Mouse (Mus musculus) layer of hippocampus, adult 11-12 months (tissue): ENCODE measurements at regions not wholly inside any gene's neighbourhood (a gene's known extent, or its start where the extent isn't known, plus 50 kb on each side); places are given as distances from the start of the nearest gene placed in this dataset.
A peak's percentile ranks its signal among the peaks of the same experiment; 100 is the strongest.

Source experiments
- DNase-seq: peaks from one replicate; pipeline ENCODE4 v3.0.0; 2022; ENCODE audit warnings: low spot score

DNA sequence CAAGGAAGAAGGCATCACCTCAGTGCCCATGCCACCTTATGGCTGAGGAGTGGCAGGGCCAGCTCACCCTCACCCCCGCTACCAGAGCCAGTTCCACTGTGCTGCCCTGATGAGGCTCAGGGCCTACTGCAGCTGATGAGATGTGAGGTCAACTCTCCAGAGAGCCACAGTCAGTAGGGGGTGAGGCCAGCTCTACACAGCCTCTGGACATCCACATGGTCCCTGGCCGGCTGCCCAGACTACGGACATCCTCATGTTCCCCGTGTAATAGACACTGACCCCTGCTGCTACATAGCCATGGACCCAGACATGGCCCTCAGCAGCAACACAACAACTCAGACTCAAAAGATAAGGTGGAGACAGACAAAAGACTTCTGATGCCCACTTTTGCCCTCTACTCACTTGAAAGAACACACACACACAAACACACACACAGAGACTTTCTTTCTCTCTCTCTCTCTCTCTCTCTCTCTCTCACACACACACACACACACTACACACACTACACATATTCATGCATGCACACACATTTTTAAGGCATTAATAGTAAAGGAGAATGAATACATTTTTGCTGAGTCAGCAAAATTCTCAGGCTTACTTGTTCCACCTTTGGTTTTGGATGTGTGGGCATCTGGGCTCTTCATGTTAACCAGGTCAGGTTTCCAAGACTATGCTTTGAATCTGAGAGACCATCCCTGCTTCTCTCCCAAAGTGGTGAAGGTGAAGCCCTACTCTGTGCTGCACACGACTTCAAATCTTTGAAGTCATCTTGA, 604.4 kb upstream of the Nrp1 start:
- DNase-seq = no peak

DNA sequence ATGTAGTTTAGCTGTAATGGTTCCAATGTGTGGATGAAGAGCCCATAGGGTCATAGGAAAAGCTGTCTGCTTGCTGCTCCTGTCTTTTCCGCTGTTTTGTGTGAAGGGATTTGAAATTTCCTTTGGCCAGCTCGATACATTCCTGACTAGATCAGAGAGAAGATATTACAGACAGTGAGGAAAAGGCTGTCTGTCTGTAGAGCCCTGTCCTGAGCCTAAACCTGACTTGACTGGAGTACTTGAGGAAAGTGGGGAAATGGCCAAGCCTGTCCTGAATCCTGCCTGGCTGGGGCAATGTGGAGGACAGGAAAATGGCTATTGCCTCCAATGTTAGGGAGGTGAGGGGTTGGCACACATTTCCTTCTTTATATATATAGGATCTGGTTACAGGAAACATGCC, 601.0 kb upstream of the Nrp1 start:
- DNase-seq = no peak

DNA sequence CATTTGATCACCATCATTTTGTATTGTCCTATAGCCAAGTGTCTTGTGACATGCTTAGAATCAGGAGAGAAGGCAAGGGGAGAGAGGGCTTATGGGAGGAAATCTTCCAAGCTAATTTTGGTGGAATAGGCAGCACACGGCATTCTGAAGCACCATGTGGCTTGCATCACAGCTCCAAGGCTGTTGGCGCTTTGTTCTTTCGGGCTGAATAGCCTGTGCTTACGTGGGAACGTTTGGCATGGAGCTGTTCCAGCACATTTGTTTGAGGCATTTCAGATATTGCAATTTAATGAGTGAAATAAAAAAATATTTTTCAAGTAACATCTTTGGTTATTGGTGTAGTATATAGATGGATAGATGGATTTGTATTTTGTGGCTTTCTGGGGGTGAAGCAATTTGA, 598.5 kb upstream of the Nrp1 start:
- DNase-seq = peak; percentile 51

DNA sequence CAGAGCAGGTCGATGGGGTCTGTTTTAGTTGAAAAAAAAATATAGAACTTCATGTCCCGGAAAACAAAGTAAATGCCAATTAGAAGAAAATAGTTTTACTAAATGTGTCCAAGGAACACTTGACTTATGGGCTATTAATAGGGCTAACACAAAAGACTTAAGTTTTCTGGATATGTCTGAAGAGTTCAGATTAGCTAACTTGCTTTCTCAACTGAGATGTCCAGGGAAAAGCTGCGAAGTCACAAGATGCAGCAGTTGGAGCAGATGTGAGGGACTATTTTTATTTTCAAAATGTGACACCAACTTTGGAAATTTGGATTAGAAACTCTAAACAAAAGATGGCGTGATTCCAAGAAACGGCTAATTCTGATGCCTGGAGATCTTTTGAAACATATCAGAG, 593.2 kb upstream of the Nrp1 start:
- DNase-seq = no peak

DNA sequence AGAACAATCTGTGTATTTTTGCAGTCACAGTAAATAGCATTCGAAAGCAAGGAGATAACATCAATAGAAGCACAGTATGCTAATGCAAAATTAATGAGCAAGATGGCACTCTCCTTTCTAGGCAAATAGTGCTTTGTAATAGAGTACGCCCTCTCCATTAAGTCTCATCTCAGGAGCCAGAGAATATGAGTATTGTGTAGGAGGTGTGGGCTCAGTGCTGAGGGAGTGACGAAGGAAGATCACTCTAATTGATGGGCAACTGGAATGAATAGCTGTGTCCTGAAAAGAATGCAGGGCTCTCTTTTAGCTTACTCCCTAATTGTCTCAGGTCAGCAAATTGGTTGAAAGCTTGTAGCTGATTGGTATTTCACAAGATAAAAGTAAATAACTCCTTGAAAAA, 590.1 kb upstream of the Nrp1 start:
- no peak for DNase-seq

DNA sequence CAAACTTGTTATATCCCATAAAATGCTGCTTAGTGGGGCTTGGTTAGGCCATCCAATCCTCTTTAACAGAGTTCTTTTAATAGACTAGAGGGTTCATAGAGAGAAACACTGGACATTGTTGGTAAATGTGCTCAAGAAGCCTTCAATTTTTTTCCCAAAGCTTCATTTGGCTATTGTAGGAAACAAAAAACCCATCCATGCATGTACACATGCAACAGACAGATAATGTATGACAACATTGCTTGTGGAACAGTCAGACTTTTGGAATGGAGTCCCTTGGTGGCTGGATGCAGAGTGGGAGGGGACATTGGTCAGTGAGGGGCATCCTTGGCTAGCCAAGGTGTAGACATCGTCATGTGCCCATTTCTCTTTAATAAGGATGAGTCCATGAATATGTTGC, 588.8 kb upstream of the Nrp1 start:
- DNase-seq = no peak

DNA sequence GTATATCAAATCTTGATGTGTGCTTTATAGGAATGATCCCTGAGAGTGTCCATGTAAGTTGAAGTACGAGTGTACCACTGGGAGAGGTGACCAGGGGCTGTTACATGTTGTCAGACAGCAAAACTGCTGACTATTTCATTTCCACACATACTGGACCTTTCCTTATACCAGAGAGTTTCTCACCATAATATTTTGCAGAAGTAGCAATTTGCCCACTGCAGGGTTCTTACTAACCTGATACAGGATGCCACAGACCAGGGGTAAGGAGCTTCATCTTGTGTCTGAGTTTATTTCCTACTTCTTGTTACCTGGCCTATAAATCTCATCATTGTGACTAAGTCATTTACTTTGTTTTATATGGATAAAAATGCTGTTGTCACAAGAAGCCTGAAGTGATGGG, 586.6 kb upstream of the Nrp1 start:
- no peak for DNase-seq

DNA sequence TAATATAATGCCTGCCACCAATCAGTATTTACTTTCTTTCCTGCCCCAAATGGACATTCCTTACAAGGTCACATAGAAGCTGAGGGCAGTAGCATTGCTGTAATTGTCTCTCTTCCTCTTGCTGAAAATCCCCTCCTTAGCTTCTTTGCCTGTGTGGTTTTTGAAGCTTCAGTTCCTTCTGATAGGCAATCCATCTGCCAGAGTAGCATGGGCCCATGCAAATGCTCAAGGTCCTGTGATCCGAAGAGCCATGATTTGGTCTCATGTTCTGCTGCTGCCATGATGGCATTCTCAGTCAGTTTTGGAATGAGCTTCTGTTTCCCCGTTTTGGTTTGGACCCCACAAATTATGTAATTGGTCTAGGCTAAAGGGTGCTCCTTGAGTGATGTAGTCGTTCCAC, 586.0 kb upstream of the Nrp1 start:
- DNase-seq = no peak

DNA sequence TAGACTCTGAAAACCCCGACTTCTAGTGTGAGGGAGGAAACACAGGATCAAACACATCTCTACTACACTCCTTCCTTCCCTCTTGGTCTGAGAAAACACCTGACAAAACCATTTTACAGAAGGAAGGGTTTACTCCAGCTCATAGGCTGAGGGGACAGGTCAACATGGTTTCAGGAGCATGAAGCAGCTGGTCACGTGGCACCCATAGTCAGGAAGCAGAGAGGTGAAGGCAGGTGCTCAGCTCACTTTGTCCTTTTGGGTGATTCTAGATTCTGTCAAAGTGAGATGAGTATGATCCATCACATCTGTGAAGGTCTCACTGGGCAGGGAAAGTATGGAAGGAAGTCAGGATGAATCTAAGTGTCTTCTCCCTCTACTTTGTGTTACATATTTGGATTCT, 585.5 kb upstream of the Nrp1 start:
- DNase-seq = no peak

DNA sequence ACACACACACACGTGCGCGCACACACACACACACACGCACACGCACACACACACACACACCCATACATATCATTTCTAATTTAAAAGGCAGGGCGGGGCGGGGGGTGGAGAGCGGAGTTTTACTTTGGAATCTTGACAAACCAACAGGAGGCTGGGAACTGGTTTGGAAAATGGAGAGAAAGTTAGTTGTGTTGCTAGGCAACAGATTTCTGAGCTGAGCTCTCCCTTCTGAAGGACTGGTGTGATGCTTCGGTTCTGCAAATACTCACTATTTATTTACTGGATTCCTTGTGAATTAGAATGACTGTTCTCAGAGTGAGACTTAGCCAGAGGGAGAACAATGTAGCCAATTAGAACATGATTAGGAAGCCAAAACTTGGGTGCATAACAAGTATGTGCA, 583.8 kb upstream of the Nrp1 start:
- DNase-seq = peak; percentile 46

DNA sequence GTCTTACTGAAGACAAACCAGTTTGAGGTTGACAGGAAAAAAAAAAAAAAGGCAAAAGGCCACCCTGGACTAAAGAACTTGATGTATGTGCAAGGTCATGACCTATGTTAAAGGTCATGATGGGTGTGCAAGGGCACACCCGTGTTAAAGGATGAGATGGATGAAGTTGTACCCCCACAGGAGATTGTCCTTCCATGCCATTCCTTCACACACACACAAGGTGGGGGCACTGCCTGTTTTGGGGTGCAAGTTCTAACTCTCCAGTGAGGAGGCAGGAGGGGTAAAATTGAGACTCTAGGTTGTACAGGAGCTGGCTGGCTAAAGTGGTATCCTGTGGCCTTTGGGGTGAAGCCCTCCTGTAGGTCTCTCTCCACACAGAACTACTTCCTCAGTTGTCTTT, 583.2 kb upstream of the Nrp1 start:
- DNase-seq = no peak

DNA sequence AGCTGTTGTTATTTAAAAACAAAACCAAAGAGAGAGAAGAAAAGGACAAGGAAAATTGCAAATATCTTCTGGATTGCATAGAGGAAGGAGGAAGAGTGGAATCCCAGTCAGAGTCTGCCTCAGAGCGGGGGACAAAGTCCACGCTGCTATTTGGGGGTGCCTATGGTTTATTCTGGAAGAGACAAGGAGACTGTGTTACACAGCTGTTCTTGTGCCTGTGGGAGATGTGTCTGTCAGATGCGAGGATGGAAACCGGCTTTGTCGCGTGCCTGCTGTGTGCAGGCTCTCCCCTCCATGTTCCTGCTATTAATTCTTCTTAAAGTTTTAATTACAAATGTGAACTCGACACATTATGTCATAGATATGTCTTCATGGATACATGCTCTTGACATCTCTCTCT, 582.7 kb upstream of the Nrp1 start:
- DNase-seq = peak; percentile 20

DNA sequence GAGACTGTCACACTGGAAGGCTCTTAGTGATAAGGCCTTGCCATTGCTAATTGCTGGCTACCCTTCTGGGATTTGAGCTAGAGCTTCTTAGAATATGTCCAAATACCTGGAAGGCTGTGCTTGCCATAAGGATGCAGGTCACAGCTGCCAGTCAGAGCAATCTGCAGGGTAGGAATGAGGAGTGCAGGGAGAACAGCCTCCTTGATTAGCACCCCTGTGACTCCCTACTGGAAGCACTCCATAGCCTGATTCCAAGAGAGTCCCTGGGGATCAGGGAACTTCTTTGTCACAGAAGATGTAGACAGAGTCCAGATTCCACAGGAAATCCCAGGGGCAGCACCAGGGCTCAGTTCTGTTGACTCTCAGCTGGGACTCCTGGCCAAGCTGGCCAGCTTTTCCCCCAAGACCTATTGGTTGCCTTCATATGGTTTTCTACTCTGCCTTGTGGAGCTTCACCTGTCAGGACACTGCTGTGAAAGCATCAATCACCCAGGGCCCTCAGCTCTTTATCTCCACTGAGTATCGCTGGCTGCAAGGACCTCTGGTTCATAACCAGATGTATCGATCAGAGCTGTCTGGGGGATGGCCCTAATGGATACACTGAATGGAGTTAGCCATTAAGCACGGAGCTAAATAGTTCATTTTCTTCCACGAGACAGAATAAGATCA, 579.9 kb upstream of the Nrp1 start:
- no peak for DNase-seq

DNA sequence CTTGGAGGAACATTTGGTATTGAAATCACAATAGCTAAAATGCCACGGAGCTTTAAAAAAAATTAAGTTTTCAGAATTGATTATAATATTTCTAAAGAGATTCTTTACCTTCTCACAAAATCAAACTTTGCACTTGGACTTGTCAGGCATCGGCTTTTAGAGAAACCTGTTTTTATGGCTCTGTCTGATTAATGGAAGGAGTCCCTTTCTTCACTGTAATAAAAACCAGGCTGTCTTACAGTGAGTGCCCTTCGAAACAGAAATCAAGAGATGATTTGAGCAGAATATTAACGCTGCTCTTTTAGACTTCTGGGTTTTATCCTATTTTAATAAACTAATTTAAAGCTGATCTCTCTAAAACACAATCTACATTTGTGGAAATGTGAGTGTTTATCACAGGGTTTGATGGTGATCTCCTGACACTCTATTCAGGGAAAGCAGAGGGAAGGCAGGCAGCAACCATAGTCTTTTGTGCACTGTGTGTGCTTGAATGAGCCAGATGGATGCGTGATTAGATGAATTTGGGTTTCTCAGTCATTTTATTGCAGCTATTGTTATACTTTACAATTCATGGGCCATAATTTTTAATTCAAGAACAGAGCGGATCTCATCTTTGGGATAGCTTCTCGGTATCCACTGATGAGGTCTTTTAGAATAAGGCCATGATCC, 579.2 kb upstream of the Nrp1 start:
- DNase-seq = no peak

DNA sequence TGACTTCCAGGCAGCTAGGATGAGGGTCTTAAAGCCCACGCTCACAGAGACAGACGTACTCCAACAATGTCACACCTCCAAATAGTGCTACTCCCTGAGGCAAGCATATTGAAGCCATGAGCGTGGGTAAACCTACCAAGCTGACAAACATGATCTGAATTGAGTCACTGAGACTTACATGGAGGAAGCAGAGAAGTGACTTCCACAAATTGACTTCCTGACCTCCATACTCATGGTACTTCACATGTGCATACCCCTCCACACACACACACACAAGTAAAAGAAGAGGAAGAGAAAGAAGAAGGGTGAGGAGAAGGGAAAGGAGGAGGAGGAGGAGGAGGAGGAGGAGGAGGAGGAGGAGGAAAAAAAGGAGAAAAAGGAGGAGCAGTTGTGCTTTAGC, 577.8 kb upstream of the Nrp1 start:
- no peak for DNase-seq

DNA sequence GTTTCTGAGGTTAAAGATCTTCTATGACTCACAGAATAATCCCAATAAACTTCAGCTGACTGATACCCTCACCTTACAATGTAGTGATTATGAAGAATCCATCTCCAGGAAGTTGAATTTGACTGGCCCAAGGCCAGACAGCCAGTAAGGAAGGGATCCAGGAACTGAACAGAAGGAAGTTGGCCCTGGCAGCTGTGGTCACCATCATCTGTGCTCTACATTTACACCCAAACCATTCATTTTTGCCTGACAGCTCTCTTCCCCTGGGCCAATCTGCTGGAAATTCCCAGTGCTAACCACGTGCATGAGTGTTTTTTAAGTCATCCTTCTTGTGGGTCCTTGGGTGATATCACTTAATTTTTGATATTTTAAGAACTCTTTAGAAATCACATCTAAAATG, 577.4 kb upstream of the Nrp1 start:
- no peak for DNase-seq

DNA sequence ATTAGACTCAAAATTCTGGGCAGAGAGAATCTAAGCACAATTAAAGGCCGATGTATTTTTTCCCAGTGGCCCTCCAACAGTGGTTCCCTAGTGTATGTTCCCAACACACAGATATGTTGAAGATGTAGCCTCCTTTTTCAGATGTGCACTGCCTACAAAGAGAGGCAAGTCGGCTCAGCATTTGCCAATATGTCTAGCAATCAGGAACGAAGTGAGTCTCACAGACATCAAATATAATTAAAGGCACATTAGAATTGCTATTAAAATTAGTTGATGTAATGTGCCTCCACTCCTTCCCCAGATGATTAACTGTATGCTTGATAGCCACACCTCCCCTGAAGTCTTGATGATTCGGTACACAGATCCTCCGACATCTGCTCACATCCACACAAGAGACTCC, 565.8 kb upstream of the Nrp1 start:
- no peak for DNase-seq

DNA sequence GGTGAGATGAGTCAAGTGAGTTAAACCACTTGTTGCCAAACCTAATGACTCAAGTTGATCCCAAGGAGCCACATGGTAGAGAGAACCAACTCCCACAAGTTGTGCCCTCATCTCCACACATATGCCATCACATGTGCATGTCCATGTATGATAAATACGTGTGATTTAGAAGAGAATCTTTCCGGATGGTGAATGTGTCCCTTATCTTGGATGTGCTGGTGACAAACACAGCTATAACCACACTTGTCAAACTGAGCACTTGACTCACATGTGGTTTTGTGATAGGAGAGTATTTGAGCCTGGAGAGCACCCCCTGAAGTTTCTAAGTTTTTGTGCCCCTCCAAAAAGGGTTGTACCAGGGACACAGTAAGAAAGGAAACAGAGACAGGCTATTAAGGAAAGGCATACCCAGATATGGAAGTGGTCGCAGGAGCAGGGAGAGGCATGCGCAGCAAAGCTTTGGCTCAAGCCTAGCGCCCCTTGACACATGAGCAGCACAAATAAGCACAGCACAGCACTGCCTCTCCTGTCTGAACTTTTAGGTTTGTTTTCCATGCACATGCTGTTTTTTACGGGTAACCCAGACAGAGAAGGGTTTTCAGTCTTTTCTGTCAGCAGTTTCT, 558.4 kb upstream of the Nrp1 start:
- DNase-seq = no peak

DNA sequence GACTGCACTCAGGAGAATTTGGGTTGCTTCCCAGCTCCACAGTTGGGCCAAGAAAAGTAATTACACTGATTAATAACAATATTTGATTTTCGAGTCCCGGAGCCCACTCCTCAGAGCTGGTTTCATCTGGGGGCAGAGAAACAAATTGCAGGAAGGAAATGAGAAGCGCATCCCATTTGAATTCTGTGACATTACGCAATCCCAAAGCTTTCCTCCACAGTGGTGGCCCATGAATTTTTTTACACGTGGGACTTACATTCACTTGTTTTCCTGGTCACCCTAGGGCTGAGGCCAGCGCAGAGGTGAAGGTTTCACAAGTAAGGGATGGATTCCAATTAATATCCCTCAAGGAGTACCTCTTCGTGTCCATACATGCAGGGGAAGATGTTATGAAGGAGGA, 556.3 kb upstream of the Nrp1 start:
- no peak for DNase-seq

DNA sequence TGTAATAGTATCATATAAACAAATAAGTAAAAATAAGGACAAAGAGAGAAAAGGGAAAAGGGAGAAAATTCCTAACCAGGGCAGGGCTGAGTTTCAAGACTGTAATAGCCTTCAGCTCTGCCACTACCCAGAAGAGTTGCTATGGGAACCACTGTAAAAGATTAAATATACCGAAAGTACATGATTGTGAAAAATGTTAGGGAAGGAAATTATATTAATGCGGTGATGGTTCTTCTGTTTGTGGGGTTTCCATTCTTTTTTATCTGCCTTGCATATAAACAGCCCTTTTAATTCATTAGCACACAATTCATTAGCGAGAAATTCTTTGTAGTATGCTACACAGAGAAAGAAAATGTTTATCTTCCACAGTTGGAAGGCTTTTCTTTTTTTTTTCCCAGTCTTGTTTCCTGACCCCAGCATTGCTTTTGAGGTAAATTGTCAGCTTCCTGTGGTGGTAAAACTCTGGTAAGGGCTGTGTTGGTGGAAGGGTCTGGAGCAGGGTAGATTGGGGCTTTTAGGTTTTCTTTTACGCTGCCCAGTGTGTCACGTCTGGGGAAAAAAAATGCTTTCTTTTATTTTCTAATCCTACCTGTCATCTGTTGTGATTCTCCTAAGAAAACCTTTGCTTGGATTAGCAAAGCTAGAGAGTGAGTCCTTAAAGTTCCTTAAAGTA, 555.6 kb upstream of the Nrp1 start:
- DNase-seq = no peak

DNA sequence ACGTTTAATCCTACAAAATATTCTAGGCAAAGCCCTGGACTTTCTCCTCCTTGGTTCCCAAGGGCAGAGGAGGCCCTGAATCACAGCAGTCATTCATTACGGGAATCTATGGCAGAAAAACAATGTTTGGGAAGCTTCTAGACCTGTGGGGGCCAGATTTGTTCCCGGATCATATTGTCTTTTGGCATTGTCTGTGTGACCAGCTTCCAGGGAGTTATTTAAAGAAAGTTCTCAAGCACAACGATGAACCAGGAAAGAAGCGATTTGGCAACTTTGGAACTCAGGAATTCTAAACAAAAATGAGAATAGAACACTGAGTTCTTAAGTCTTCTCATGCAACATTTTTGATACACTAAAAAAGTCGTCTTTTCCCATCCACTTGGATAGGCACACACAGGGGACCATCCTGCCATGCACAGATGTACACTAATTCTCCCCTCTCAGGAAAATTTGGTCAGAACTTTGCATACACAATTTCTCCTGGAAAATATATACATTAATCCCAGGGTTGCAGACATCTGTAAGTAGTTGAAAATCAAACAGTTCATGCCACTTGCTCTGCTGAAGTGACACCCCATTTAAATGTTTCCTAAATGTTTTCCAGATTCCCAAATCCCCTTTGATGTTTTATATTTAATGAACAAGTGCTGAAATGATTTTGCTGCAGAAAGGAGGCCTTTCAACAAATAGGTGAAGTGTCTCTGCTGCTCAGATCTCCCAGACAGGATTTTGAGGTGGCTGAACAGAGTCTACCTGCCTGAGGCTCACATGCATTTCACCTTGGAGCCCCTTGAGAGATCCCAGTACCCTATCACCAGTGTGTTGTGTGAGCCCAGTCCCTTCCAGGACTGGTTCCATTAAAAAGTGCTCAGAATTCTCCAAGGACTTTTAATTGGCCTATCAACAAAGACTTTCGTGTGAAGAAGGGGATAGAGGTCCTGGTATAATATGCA, 548.9 kb upstream of the Nrp1 start:
- peak; percentile 38 for DNase-seq
